Mouse (Mus musculus) B cell, adult 2 months (primary cell): ENCODE results near the gene Tbc1d22a.

ENCODE experiments used
- DNase-seq, 2 experiments: peaks; one replicate each; pipeline ENCODE4 v3.0.0; 2022

The Tbc1d22a gene

GRCm38 (mm10) chr15:86283238-86283637, 69.0 kb downstream of the Tbc1d22a start:
- no peak for DNase-seq

GRCm38 (mm10) chr15:86285296-86285695, 71.0 kb downstream of the Tbc1d22a start:
- no peak for DNase-seq

- DNase-seq, result no peak
These were observed 75.8 kb downstream of the Tbc1d22a start for GRCm38 (mm10) chr15:86290074-86290473.

- DNase-seq, result no peak
These were observed 78.0 kb downstream of the Tbc1d22a start for GRCm38 (mm10) chr15:86292288-86292687.

- no peak for DNase-seq
These were observed 80.2 kb downstream of the Tbc1d22a start for GRCm38 (mm10) chr15:86294426-86294825.

- no peak for DNase-seq
These were observed 81.5 kb downstream of the Tbc1d22a start for GRCm38 (mm10) chr15:86295722-86296288.

GRCm38 (mm10) chr15:86297281-86297680, 83.0 kb downstream of the Tbc1d22a start:
- DNase-seq, result no peak

- DNase-seq, result no peak
These were observed 89.6 kb downstream of the Tbc1d22a start for GRCm38 (mm10) chr15:86303876-86304275.

GRCm38 (mm10) chr15:86304861-86305260, 90.6 kb downstream of the Tbc1d22a start:
- DNase-seq, result no peak

- no peak for DNase-seq
These were observed 91.0 kb downstream of the Tbc1d22a start for GRCm38 (mm10) chr15:86305290-86305689.

- no peak for DNase-seq
These were observed 95.1 kb downstream of the Tbc1d22a start for GRCm38 (mm10) chr15:86309213-86309829.

GRCm38 (mm10) chr15:86320803-86321510, 106.7 kb downstream of the Tbc1d22a start:
- DNase-seq, result no peak

GRCm38 (mm10) chr15:86326341-86326740, 112.1 kb downstream of the Tbc1d22a start:
- no peak for DNase-seq

- DNase-seq, result no peak
These were observed 115.7 kb downstream of the Tbc1d22a start for GRCm38 (mm10) chr15:86329911-86330310.

- DNase-seq, result no peak
These were observed 116.2 kb downstream of the Tbc1d22a start for GRCm38 (mm10) chr15:86330454-86330853.

GRCm38 (mm10) chr15:86331501-86332245, 117.4 kb downstream of the Tbc1d22a start:
- DNase-seq, result no peak

- DNase-seq, result no peak
These were observed 118.9 kb downstream of the Tbc1d22a start for GRCm38 (mm10) chr15:86333176-86333575.

GRCm38 (mm10) chr15:86333606-86334005, 119.3 kb downstream of the Tbc1d22a start:
- DNase-seq, result no peak

- no peak for DNase-seq
These were observed 120.0 kb downstream of the Tbc1d22a start for GRCm38 (mm10) chr15:86334276-86334675.

- DNase-seq, result no peak
These were observed 120.5 kb downstream of the Tbc1d22a start for GRCm38 (mm10) chr15:86334745-86335144.

GRCm38 (mm10) chr15:86335781-86336180, 121.5 kb downstream of the Tbc1d22a start:
- no peak for DNase-seq

GRCm38 (mm10) chr15:86337726-86338125, 123.5 kb downstream of the Tbc1d22a start:
- no peak for DNase-seq

- no peak for DNase-seq
These were observed 125.5 kb downstream of the Tbc1d22a start for GRCm38 (mm10) chr15:86339736-86340135.
